Mouse (Mus musculus) mesoderm, embryonic 11.5 days (tissue): ENCODE data around the gene Phf1.

Source experiments
- DNase-seq: peaks from one replicate; pipeline ENCODE4 v3.0.0-alpha.2; 2012; ENCODE audit warnings: low read depth, low spot score

Gene Phf1

DNA sequence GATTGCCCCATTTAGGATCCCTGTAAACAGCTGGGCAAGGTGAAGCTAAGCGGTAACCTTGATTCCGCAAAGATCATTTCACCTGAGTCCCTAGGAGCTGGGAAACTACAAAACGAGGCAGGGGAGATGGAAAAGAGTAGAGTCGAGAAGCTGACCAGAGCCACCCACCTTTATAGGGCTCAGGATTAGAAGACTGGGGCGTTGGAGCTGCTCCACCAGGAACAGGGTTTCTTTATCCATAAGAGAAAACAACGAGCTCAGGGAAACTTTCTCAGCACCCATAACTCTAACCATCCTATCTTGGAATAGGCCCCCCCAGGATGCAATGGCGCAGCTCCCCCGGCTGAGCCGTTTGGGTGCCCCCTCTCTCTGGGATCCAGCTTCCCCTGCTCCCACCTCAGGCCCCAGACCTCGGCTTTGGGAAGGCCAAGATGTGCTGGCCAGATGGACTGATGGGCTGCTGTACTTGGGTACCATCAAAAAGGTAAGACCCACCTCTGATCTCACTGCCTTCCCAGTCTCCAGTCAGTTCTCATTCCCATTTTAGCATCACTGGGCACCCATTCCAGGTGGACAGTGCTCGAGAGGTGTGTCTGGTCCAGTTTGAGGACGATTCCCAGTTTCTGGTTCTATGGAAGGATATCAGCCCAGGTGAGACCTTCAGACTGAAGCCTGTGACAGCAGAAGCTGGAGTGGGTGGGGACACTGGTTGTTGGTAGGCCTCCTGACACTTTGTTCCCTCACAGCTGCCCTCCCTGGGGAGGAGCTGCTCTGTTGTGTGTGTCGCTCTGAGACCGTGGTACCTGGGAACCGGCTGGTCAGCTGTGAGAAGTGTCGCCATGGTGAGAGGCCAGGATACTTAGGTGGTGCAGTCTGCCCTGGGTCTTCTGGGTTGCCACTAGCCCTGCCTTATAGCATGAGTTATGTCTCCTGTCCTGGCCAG is 1.3 kb downstream of the Phf1 start:
- DNase-seq, result no peak

DNA sequence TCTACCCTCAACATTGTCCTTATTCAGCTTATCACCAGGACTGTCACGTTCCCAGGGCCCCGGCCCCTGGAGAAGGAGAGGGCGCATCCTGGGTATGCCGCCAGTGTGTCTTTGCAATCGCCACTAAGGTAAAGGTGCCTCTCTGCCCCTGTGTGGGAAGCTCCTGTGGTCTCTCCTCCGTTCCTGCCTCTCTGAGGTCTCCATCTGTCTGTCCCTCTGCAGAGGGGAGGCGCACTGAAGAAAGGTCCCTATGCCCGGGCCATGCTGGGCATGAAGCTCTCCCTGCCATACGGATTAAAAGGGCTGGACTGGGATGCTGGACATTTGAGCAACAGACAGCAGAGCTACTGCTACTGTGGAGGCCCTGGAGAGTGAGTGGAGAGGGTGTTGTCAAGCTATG is 2.2 kb downstream of the Phf1 start:
- no peak for DNase-seq

DNA sequence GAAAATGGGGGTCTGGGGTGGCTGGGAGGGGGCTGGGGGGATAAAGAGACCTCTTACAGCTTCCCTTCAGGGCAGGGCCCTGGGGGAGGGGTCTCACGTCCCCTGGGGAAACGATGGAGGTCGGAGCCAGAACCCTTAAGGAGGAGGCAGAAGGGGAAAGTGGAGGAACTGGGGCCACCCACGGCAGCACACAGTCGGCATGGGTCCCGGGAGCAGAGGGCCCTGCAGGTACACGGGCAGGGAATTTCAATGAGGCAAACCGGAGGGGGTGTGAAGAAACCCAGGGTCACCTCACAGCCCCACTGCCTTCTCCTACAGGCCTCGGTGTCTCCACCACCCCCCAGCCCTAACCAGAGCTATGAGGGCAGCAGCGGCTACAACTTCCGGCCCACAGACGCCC is 3.6 kb downstream of the Phf1 start:
- no peak for DNase-seq

DNA sequence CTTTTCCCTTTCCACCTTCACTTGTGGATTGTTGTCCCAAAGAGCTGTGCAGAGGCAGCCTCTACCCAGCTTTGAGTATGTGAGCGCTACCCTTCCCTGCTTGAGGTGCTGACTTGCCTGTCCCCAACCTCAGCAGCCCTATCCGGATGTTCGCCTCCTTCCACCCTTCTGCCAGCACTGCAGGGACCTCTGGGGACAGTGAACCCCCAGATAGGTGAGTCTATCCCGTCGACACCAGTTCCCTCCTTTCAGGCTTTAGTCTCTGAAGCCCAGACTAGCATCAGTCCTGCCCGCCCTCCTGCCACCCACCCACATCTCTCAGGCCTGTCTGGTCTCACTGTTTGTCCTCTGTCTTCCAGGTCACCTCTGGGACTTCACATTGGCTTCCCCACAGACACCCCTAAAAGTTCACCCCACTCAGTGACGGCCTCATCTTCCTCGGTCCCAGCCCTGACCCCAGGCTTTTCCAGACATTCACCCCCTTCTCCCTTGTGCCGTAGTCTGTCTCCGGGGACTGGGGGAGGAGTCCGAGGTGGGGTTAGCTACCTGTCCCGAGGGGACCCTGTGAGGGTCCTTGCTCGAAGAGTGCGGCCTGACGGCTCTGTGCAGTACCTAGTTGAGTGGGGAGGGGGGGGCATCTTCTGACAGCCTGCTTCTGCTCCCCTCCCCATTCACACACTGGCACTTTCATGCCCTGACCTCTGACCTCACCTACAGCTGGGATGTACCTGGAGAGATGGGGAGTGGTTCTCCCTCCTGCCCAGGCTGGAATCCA is 4.3 kb downstream of the Phf1 start:
- DNase-seq, result no peak

DNA sequence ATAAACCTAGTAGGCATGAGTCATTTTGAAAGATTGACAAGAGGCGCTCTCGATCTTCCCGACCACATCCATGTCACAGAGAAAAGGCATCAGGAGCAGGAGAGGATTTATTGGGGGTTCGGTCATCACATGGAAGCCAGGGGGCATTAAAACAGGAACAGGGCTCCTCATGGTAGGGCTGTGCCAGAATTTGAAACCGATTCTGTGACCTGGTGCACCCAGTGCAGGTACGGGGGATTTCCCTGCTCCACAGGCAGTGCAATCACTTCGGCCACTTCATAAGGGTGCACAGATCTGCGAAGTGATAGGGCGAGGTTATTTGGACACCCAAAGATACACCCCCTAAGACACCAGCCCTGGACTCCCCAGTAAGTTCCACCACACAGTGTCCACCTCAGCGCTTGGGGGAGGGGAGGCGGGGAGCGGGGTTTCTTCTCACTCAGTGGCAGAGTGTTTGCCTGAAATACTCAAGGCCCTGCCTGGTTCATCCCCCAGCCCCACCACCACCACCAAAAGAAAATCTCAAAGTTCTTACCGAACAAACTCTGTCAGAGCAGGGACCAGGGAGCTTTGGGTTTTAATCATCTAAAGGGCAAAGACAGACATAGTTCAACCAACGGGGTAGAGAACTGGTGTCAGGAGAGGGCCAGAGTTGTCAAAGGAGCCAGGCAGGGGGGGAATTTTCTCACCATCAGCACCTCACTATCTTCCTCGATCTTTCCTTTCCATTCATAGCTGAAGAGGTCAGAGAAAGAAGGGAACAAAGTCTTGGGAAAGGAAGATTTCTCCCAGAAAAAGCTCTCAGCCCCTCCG is 5.2 kb downstream of the Phf1 start:
- no peak for DNase-seq

DNA sequence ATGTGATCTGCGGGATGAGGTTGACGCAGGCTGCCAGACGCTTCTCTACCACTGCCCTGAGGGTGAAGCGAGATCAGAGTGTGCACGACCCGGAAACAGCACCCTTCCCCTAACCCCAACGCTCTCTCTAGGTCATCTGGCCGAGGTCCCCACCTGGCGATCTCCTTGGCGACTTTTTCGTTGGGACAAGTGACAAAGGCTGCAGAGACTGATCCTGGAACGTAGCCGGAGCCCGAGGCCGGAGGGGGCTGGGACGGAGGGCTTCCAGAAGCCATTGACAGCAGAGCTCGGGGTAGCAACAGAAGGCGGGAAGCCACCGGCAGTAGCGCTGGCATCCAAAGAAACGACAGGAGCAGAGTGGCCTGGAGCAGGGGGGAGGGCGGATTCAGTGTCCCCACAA is 5.9 kb downstream of the Phf1 start:
- DNase-seq, result no peak

DNA sequence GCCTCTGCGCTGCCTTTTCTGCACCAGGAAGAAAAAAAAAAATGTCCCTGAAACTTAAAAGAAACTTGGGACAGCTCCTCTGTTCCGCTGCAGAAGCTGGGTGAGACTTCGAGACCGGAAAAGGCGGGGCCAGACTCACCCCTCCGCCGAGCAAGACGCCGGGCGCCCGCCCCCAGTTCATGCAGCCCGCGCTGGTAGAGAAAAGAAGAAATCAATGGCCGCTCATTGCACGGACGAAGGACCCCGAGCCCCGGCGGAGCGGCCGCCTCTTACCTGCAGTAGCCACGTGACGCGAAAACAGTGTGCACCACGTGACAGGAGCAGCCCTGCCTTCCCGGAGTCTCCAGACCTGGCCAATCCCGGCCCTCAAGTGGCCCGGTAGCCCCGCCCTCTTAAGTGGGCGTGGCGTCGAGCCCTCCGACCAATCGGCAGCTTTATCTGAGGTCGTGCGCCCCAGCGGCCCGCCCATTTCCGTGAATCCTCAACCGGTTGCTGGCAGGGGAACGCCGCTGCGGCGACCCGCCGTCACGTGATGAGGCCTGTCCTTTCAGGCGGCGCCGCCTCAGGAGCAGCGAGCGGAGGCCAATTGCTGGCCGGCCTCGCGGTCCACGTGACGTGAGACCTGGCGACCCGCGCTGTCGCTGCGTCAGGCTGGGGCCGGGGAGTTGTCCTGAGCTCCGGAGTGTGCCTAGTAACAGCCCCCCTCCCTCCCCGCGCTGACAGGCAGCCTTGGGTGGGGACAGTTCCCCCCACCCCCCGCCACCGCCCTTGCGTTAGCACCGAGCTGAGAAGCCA is 6.5 kb downstream of the Phf1 start, which contains the start of gene Cuta:
Gene Cuta, minus strand, starts transcription at position 392 of the 795 bp plus-strand sequence.
- peak; percentile 100 for DNase-seq

DNA sequence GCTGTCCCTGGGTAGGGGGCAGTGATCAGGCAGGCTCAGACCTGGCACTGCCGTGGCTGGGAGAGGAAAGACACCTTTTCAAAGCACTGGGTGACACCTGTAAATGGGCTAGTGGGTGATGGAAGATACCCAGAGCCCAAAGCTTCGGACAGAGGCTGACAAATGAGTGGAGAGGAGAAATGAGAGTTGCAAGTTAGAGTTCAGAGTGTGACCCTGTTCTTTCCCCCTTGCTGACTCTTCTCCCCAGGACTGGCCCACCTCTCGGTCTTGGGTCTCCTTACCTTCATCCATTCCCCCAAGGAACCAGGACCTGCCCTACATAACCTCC is 7.1 kb downstream of the Phf1 start:
- DNase-seq, result no peak

DNA sequence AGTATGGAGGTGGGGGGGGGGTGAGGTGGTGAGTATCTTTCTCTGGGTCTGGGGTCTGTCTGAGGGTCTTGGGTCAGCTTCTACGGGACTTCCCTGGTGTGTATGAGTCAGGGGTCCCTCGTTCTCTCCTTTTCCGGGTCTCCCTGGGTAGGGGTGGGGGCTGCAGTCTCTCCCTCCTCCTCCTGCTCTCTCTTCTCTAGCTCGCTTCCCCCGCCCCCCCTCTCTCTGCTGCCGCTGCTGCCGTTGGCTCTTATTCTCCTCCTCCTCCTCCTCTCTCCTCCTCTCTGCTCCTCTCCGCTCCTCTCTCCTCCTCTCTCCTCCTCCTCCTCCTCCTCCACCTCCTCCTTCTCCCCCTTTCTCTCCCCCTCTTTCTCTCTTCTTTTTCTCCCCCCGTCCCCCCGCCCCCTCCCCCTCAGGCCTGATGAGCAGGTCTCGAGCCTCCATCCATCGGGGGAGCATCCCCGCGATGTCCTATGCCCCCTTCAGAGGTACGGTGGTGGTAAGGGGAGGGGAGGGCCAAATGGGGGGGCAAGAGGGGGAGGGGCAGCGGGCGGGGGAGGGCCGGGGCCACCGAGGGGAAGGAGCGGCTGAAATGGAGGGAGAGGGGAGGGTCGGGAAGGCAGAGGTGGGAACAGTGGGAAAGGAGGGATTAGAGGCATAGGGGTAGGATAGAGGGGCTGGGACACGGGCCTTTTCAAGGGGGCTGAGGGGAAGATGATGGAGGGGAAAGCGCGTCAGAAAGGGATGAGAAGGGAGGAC is 8.4 kb downstream of the Phf1 start, which contains the start of gene Syngap1:
Gene Syngap1, plus strand, starts transcription at position 223 of the 759 bp plus-strand sequence.
- peak; percentile 46 for DNase-seq

DNA sequence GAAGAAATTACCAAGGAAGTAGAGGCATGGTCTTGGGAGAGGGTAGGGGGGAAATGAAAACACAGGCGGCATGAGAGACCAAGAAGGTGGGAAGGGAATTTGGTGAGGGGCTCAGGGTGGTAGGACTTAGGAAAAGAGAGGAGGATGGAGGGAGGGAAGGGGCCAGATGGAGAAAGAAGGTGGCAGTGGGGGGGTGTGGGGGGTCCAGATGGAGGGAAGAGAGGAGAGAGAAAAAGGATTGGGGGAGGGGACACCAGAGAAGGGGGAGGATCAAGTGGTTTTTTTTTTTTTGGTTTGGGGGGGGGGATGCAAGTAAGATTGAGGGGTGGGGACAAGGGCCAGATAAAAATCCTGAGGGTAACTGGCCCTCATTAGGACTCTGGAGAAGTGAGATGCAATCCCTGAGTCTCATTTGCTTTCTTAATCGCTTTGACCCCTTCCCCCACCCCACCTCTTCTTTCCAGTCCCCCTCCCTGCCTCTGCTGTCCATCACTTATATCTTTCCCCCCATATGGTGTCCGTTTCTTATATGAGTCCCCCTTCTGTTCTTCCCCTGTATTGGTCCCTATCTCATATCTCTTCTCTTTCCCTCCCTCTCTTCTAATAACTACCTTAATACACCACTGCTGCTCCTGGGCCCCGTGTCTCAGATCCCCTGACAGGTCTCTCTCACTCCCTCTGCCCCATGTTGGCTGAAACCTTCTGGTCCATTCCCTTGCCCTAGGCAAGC is 9.2 kb downstream of the Phf1 start:
- no peak for DNase-seq

DNA sequence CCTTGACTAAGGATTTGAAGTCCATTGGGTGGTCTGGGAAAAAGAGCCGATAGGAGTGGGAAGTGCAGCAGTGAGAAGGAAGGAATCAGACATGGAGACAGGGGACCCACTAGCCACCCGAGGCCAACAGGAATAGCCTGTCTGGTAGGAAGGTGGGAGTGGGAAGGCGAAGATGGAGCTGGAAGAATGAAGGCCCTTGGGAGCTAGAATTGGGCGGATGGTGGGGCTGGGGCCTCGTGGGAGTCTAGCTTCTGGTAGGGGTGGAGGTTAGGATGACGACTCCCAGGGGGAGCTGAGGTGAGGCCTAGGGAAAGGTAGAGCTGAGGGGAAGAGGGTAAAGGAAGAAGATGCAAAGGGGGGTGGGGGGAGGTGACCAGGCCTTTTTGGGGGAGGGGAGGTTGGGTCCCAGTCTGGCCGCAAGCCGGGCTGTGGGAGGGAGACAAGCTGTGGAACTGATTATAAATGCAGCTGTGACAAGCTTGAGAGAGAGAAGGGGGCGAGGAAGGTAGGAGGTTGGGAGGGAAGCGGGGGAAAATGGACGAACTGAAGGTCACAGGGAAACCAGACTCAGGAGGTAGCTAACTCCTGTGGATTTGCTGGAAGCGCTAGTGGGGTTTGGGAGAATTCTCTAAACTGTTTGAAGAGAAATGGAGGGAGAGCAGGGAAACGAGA is 13.1 kb downstream of the Phf1 start:
- no peak for DNase-seq

DNA sequence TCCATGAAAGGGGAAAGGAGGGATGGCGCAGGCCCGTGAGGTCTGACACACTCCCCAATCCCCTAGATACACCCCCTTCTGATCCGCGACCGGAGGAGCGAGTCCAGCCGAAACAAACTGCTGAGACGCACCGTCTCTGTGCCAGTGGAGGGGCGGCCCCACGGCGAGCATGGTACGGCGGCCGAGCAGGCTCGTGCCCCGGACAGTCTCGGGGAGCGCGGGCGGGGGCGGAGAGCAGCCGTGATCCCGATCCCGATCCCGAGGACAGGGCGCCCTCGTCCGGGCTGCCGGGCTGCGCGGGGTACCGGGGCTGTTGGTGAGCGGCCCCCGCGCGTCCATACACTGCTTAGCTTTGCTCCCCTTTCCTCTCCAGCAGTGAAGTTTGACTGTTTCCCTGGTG is 13.7 kb downstream of the Phf1 start:
- no peak for DNase-seq

DNA sequence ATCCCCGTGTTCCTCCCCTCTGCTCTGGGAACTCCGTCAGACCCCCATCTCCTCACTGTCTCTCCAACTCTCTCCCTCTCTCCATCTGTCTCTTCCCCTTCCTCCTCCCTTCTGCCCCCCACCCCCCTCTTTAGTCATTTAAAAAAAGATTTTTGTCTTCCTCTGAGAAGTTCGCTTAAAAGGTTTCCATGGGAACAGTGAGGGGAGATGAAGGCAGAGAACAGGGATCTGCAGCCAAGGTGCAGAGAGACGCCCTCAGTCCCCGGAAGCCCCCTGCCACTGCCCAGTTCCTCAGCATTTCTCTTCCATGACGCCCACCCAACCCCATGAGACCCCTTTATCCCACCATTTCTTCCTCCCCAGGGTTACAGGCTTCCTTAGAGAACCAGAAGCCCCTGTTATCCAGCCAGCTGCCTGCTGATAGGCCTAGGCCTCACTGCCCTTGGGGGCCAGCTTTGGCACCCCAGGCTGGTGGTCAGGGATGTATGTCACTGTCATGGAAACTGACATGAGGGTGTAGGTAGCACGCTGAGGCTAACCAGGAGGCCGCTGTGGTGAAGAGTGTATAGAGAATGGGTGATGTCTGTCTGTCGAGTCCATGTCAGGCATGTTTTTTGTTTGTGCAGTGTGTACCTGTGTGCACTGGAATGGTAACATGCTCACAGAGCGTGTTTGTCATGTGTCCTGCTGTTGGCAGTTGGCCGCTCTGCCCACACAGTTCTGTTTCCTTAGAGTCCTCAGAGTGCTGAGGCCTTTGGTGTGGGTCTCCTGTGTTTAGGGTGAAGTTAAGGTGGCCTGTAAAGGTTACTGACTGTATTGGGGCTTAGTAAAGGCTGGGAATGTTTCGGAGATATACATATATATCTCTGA is 14.6 kb downstream of the Phf1 start:
- no peak for DNase-seq

DNA sequence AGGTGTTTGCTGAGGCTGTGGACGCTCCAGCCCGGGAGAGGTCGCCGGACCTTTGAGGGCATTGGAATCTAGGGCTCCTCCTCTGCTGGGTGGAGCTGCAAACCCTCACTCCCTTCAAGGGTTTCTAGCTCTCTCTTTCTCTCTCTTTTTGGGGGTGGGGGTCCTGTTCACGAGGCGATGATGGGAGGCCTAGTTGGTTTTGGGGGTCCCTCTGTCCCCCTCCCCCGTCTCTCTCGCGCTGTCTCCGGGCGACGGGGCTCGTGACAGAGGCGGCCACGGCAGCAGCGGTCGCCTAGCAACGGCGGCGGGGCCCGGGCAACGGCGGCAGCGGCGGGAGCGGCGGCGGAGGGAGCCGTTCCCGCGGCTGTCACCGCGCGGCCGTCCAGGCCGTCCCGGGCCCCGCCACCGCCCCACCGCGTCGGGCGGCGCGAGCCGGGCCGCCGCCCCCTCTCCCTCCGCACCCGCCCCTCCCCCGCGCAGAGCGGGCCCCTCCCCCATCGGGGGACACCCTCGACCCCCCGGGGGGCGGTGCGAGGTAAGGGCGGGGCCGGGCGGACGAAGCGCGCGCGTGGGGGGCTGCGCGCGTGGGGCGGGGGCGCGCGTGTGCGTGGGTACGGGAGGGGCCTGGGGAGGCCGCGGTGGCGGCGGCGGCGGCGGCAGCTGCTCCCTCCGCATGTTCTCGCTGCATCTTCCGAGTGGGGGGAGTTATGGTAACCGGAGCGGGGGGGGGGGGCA is 15.6 kb downstream of the Phf1 start:
- DNase-seq, result no peak

DNA sequence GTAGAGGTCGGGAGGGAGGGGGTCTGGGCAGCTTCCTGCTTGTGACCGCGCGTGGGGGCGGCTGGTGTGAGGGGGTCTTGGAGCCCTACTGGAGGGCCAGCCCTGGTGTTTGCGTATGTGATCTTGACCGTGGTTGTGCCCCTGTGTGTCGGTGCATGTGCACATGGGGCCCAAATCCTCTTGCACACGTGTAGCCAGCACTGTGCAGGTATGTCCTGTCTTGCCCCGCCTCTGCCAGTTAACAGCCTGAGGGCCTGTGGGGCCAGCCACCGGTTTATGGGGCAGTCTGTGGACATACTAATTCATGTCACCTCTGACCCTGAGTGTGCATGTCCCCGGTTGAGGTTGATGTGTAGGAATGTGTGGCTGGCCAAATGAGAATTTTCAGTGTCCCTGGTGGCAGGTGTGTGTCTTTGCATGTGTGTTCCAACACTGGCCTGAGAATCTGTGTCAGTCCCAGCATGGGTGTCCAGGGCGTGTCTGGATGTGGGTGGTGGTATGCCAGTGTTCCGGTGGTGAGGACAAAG is 16.3 kb downstream of the Phf1 start:
- peak; percentile 70 for DNase-seq

DNA sequence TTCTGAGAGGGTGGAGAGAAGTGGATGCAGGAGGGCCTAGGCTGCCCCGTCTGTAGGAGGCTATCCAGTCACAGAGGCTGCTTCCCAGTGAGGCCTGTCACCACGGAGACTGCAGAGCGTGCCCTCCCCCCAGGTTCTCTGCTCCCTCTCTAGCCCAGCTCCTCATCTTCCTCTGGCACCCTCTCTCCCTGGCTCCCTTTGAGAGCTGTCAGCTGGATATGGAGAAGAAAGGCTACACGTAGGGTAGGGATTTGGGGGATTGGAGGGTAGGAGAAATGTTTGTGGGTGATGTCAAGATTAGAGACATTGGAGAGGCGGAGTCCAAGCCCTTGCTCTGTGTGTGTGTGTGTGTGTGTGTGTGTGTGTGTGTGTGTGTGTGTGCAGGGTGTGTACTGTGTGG is 17.0 kb downstream of the Phf1 start:
- DNase-seq, result no peak
